Mouse (Mus musculus) ZHBTc4 (cell line): ENCODE results near the gene Kank3.
A peak's percentile ranks its signal among the peaks of the same experiment; 100 is the strongest.

Source experiments
- DNase-seq: peaks from one replicate; pipeline ENCODE4 v3.0.0-alpha.2; 2011; ENCODE audit warnings: low read depth, low spot score

The Kank3 gene

DNA sequence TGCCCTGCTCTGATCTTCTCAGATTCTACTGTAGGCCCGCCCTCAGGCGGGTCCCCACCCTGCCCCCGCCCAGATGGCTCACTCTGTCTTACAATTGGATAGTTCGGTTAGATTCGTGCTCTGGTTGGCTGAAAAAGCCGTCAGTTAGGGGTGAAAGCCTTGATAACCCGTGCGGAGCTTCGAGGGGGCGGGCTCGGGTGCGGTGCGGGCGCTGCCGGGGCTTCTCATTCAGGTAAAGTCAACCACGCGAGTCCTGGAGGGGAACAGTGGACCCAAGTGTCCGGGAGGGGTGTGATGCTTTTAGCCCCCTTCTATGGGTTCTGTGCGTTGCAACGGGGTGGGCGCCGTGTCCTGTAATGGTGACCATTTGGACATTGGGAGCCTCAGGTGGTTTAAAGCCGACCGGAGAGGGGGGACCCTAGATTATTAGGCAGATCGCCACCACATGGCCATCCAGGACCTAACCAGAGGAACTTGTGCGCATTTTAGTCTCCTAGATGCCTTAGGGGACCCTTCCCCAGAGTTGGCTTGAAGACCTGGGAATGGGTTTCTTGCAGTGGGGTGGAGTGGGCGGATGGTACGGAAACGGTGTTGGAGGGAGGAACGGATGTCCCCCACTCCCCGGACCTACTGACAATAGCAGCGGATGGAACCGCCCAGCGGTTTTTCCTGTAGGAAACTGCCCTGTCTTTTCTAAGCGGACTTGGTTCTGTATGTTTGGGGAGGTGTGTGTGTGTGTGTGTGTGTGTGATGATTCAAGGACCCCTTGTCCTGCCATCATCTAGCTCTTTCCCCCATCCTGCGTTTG lies at the start of gene Kank3:
TSS of gene Kank3 (plus strand) at position 186 of the 808 bp plus-strand sequence.
- DNase-seq: peak; percentile 99

DNA sequence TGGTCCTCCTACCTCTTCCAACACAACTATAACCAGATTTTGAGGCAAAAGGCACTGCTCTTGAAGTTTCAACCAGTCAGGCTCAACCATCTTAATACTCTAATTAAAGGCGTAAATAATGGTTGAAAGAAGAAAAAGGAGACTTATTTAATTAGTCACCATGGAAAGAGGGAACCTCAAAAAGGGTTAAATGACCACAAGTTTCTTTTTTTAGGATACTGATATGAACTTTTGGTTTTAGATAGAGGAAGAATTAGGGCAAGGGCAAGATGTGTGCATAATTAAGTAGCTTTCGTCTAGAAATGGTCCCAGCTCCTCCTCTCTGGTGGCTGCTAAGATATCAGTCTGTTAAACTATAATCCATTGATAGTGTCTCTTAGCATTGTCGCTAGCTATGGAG lies 43.9 kb upstream of the Kank3 start:
- DNase-seq: no peak

GRCm38 (mm10) chr17:33771617-33772016 lies 38.7 kb upstream of the Kank3 start:
- DNase-seq: no peak

DNA sequence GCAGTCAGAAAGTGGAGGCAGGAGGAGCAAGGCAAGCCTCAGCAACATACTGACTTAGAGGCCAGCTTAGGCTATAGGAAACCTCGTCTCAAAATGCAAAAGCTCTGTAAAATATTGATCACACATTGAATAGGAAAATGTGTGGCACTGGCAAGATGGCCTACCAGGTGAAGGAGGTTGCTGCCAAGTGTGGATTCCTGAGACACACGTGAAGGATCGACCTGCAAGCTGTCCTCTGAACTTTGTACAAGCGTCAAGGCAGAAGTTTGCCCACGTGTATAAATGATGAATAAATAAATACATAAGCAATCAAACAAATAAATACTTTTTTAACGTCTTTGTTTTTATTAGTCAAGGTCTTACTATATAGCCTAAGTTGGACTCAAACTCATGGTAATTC lies 36.9 kb upstream of the Kank3 start:
- DNase-seq: no peak

DNA sequence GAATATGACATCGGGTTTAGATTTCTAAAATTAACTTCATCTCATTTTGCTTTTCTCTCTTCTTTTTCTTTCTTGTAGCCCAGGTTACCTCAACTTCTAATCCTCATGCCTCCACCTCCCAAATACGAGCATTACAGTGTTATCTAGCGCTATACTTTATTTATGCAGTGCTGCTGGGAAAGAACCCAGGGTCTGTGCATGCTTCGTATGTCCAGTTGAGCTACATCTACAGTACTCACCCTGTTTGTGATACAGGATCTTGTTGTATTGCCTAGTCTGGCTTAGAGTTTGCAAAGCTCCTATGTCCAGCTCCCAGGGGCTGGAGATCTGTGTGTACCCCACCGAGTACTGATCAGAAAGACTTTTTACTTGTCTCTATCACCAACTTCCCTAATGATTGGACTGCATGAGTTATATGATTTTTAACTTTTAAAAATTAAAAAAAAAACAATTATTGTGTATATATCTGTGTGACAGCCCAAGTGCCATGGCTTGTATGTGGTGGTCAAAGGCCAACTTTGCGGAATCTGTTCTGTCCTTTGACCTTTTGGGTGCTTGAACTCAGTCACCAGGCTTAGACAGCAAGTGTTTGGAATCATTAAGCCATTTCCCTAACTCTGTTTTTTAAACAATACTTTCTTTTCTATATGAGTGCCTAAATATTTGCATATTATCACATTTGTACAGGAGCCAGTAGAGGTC lies 36.3 kb upstream of the Kank3 start:
- DNase-seq: no peak

DNA sequence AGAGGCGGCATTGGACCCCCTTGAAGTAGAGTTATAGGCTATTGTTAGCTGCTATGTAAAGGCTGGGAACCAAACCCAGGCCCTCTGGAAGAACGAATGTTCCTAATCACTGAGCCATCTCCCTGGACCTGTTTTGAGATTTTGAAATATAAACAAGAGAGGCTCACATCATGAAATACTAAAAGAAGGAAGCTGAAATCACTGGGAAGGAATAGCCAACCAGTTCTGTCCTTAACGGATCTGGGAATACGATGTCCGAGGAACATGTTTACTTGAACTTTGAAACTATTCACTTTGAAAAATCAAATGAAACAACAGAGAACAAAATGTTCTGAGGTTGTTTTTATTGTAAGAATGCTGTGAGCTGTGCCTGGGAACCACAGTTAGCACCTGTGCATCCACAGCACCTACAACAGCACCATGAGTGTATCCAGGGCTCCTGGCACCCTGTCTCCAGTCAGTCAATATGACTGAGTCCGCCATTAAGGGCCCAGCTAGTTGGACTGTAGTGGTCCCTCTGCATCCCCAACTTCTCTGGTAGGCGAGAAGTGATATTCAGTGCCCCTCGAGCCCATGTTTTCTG lies 35.7 kb upstream of the Kank3 start:
- no peak for DNase-seq

DNA sequence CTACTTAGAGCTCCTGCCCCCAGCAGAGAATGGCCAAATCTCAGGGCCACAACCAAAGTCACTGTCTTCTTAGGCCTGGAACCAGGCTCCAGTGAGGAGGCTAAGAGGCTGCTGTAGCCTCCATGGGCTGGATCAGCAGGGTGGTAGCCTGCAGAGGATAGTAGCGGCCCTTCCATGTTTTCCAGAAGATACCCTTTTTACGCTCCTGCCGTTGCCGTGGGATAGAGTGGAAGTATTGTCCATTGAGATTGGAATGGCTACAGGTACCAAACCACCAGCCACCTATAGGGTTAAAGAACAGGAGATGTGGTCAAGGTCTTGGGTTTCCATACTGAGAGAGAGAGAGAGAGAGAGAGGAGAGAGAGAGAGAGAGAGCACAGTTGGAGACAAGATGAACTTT lies 35.0 kb upstream of the Kank3 start:
- DNase-seq: no peak

DNA sequence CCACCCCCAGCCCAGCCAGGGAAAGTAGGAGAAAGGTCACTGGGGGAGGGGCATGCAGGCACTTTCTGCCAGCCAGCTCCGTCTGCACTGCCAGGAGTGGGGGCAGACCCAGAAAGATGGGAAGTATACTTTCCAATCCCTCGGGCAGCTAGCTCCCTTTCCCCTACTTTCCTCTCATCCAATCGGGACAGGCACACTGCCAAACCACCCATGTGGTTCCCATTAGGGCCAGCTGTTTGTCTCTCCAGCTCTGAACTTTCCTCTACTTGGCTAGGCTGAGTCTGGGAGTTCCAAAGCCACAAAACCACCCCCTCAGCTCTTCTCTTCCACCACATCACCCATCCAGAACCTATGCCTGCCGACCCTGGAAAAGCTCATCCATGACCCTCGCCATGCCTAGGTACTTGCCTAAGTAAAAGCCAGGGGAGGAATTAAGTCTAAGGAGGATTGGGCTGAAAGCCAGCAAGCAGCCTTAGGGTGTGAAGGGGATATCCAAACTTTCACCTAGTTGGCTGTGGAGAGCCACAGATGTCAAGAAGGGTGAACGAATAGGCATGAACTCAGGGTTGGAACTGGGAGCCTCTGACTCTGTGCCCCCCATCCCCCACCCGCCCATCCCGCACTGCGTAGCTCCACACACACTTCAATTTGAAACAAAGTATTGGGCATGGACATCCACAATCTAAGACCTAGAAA lies 30.9 kb upstream of the Kank3 start:
- no peak for DNase-seq

GRCm38 (mm10) chr17:33779967-33780295 lies 30.4 kb upstream of the Kank3 start:
- no peak for DNase-seq

GRCm38 (mm10) chr17:33780431-33780830 lies 29.9 kb upstream of the Kank3 start:
- DNase-seq: no peak

DNA sequence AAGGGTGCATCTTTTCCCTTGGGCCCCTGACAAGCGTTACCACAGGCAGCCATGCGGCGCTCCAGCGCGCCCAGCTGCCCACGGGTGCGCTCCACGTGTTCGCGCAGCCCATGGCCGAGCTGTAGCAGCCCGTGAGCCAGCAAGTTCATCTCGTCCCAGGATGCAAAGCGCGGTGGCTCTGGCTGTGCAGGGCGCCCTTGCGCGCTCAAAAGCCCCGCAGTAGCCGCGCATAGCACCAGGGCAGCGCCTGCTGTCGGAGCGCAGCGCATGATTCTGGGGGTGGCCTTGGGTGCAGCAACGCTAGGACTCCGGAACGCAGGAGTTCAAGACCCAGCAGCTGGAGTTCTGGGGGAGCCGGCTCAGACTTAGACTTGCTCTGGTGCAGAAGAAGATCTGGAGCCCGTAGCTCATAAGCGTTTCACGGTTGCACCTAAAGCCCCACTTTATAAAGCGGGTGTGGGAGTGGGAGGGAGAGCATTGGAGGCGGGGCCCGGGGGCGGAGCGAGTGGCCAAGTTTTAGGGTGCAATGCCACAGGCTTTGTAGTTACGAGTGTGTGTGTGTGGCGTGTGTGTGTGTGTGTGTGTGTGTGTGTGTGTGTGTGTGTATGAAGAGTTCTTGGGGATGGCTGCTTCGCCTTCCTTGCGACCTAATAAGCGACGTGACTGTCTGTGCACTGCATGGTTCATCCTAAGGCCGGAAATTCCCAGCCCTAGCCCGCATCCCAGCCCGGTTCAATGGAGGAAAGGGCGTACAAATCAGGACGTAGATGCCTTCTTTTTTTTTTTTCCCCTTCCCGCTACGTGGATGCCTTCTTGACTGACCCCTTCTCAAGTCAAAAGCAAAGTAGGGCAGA lies 29.0 kb upstream of the Kank3 start, which contains the start of gene Angptl4:
TSS of gene Angptl4 (minus strand) at position 707 of the 854 bp plus-strand sequence.
- DNase-seq: peak; percentile 90

GRCm38 (mm10) chr17:33782067-33782466 lies 28.3 kb upstream of the Kank3 start:
- peak; percentile 41 for DNase-seq

- no peak for DNase-seq
These were observed 26.9 kb upstream of the Kank3 start for GRCm38 (mm10) chr17:33783408-33783807.

DNA sequence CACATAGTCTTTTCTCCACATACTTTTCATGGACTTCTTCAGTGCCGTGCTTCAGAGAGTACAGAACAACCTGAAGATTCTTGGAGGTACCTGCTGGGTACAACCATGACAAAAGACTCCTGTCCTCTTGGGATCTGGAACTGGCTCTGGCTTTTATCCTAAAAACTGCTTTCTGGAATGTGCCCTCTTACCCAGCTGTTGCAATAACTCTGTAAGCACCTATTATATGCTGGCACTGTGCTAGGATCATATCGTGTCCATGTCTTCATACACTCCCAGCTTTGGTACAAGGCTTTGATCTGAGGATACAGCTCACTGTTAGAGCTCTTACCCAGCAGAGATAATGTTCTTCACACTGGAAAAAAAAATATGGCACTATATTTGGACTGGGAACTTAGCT lies 25.4 kb upstream of the Kank3 start:
- no peak for DNase-seq

GRCm38 (mm10) chr17:33786375-33786774 lies 23.9 kb upstream of the Kank3 start:
- no peak for DNase-seq

DNA sequence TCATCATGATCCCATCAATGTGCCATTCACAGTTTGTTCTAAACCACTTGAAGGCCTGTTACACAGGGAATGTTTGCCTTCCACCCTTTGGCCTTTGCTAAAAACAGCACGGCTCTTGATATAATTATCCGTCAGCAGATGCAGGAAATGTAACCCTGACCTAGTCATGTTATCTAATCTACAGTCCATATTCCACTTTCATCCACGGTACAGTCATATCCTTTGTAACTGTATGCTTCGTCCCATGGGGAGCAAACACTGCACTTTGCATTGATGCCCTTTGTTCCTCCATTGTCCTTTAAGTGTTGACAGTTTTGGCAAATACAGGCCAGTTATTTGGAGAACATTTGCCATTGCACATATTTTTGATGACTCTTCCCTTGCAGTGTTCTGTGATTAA lies 21.6 kb upstream of the Kank3 start:
- no peak for DNase-seq

- no peak for DNase-seq
These were observed 12.0 kb upstream of the Kank3 start for GRCm38 (mm10) chr17:33798306-33798705.

DNA sequence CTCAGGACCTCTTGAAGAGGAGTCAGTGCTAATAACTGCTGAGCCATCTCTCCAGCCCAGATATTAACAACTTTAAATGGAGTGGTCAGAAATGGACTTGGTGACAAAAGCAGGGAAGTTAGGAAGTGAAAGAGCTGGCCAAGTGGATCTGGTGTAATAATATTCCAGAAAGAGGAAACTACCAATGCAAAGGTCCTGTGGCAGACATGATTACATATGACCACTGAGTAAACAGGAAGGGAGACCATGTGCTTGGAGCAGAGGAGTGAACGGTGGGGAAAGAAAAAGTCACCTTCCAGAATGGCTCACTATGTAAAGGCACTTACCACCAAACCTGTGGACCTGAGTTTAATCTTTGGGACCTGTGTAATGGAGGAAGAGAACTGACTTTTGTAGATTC lies 11.0 kb upstream of the Kank3 start:
- no peak for DNase-seq

DNA sequence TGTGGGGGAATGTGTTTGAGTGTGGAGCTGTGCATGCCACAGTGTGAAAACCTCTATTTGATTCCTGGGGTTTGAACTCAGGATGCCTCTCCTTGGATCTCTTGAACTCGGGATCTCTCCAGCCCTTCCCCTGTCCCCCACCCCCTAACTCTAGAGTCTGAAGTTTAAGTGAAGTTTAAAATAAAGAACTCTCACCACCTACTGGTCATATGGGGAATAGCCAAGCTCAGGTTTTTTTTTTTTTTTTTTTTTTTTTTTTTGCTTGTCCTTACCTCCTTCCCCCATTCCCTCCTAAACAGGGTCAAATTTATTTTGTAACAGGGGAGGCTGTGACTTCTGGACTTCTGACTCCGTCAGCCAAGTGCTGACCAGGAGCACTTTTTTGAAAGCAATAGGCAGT lies 8.1 kb upstream of the Kank3 start:
- peak; percentile 72 for DNase-seq

DNA sequence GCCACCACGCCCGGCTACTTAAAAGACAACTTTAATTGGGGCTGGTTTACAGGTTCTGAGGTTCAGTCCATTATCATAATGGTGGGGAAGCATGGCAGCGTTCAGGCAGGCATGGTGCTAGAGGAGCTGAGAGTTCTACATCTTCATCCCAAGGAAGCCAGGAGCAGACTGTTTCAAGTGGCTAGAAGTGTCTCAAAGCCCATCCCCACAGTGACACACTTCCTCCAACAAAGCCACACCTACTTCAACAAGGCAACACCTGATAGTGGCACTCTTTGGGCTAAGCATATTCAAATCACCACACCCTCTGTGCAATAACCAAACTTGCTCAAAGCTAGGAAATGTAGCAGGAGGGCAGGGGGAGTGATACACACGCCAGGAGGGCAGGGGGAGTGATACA lies 6.1 kb upstream of the Kank3 start:
- DNase-seq: peak; percentile 67

DNA sequence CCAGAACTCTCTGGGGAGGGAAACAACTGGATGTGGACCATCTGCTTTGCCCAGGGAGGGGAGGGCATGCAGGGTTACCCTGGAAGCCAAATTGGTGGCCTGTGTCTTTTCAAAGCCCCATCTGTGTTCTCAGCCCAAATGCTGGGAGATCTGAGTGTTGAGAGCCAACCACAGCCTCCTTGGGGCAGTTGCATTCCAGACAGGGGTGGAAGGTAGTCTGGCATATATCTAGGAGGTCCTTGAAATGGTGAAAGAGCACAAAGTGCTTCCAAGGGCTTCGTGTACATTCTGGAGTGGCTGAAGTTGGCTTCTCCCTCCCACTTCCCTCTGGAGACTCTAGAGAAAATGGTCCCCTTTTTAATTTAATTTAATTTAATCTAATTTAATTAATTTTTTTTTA lies 5.6 kb upstream of the Kank3 start:
- DNase-seq: peak; percentile 30
